Mouse (Mus musculus) left cerebral cortex, adult 11 months (tissue): ENCODE data around the gene Clip2.

Experiments
- DNase-seq: peaks from one replicate; pipeline ENCODE4 v3.0.0; 2022; ENCODE audit warnings: low spot score

The Clip2 gene

GRCm38 (mm10) chr5:134552110-134552972, at the start of gene Clip2:
Gene Clip2, minus strand, starts transcription at chr5:134552434.
- peak; percentile 94 for DNase-seq

- no peak for DNase-seq
These were observed 45.5 kb upstream of the Clip2 start for GRCm38 (mm10) chr5:134597711-134598110.

GRCm38 (mm10) chr5:134593093-134593492, 40.9 kb upstream of the Clip2 start:
- no peak for DNase-seq

- DNase-seq, result no peak
These were observed 39.9 kb upstream of the Clip2 start for GRCm38 (mm10) chr5:134592026-134592581.

- DNase-seq, result no peak
These were observed 37.7 kb upstream of the Clip2 start for GRCm38 (mm10) chr5:134589900-134590299.

GRCm38 (mm10) chr5:134584798-134585197, 32.6 kb upstream of the Clip2 start:
- no peak for DNase-seq

- DNase-seq, result no peak
These were observed 31.6 kb upstream of the Clip2 start for GRCm38 (mm10) chr5:134583884-134584213.

- no peak for DNase-seq
These were observed 31.0 kb upstream of the Clip2 start for GRCm38 (mm10) chr5:134583006-134583883.

GRCm38 (mm10) chr5:134582221-134582907, 30.1 kb upstream of the Clip2 start:
- DNase-seq, result peak; percentile 91

- DNase-seq, result no peak
These were observed 28.9 kb upstream of the Clip2 start, which contains the start of gene Rfc2 for GRCm38 (mm10) chr5:134581146-134581545. Gene Rfc2, plus strand, starts transcription at chr5:134581366.

- no peak for DNase-seq
These were observed 26.9 kb upstream of the Clip2 start for GRCm38 (mm10) chr5:134579135-134579534.

GRCm38 (mm10) chr5:134577534-134577933, 25.3 kb upstream of the Clip2 start:
- DNase-seq, result no peak

GRCm38 (mm10) chr5:134576517-134577220, 24.4 kb upstream of the Clip2 start:
- no peak for DNase-seq

GRCm38 (mm10) chr5:134575833-134576232, 23.6 kb upstream of the Clip2 start:
- no peak for DNase-seq

GRCm38 (mm10) chr5:134572508-134573214, 20.4 kb upstream of the Clip2 start:
- DNase-seq, result no peak

GRCm38 (mm10) chr5:134571730-134572507, 19.7 kb upstream of the Clip2 start:
- no peak for DNase-seq

GRCm38 (mm10) chr5:134568964-134569491, 16.8 kb upstream of the Clip2 start:
- no peak for DNase-seq

- no peak for DNase-seq
These were observed 15.8 kb upstream of the Clip2 start for GRCm38 (mm10) chr5:134568030-134568429.

GRCm38 (mm10) chr5:134567445-134567844, 15.2 kb upstream of the Clip2 start:
- DNase-seq, result no peak

- no peak for DNase-seq
These were observed 13.5 kb upstream of the Clip2 start for GRCm38 (mm10) chr5:134565696-134566095.
